Mouse (Mus musculus) liver, embryonic 13.5 days (tissue): ENCODE data around the gene Nfe2l2. TPM values are rescaled to one million over a fixed set of nuclear protein-coding genes. Genes with fewer than 3 reads are reported as not detected.

Source experiments
- ATAC-seq: fragments of 200-750 bp; cut with Nextera tagmentation; 2 replicates; pipeline ENCODE4 v1.8.0; 2017; ENCODE audit warnings: low read depth, mild to moderate bottlenecking, moderate number of reproducible peaks, moderate library complexity
- DNase-seq: peaks from one replicate; pipeline ENCODE4 v3.0.0; 2022
- H3K27ac ChIP-seq: fragments of 300-500 bp; sonication (generic); 2 replicates; pipeline ENCODE4 v1.5.1; 2015; ENCODE audit warnings: moderate library complexity, mild to moderate bottlenecking, inconsistent platforms
- H3K27me3 ChIP-seq: fragments of 300-500 bp; sonication (generic); 2 replicates; pipeline ENCODE4 v1.6.1; 2015; ENCODE audit warnings: mild to moderate bottlenecking, inconsistent platforms
- H3K36me3 ChIP-seq: fragments of 300-500 bp; sonication (generic); 2 replicates; pipeline ENCODE4 v1.6.1; 2015; ENCODE audit warnings: mild to moderate bottlenecking, inconsistent platforms
- H3K4me1 ChIP-seq: fragments of 300-500 bp; sonication (generic); replicated peaks from 2 replicates; pipeline ENCODE4 v1.6.1; 2015; ENCODE audit warnings: inconsistent platforms
- H3K4me2 ChIP-seq: fragments of 300-500 bp; sonication (generic); 2 replicates; pipeline ENCODE4 v1.6.1; 2015; ENCODE audit warnings: inconsistent platforms, mild to moderate bottlenecking, moderate library complexity
- H3K4me3 ChIP-seq: fragments of 300-500 bp; sonication (generic); replicated peaks from 2 replicates; pipeline ENCODE4 v1.5.1; 2015; ENCODE audit warnings: mild to moderate bottlenecking, inconsistent platforms
- H3K9ac ChIP-seq: fragments of 300-500 bp; sonication (generic); 2 replicates; pipeline ENCODE4 v1.6.1; 2015; ENCODE audit warnings: mild to moderate bottlenecking, inconsistent platforms
- H3K9me3 ChIP-seq: fragments of 300-500 bp; sonication (generic); replicated peaks from 2 replicates; pipeline ENCODE4 v1.6.1; 2016; ENCODE audit warnings: inconsistent platforms
- WGBS: fragments of 180-500 bp; shearing (Covaris S2); methylation state at CpG from one replicate; pipeline ENCODE4 v1.1.7; 2015; ENCODE audit not compliant: insufficient replicate concordance; 5-methylcytosine and 5-hydroxymethylcytosine counted together
- polyA plus RNA-seq: library from polyadenylated mRNA; unstranded; fragments of >200 nt; fragmentation: Nextera tagmentation; extraction: Ambion mirVana; gene quantifications from 2 replicates; pipeline ENCODE4 v1.2.1, GENCODE M21; 2015

Nfe2l2 gene
- polyA plus RNA-seq, 1 experiment from 2014 or later: 44.6 TPM

GRCm38 (mm10) chr2:75707420-75707819, 3.0 kb upstream of the Nfe2l2 start:
- Histone ChIP-seq H3K4me3 (no peak overlapping the region), H3K27ac (no peak overlapping the region), H3K36me3 (0 out of 2 replicates have a peak, but pooled peaks cover 5% of the 10 kb centered on the region), H3K9ac (peak overlapping the region; percentile 1; the same call in 1 of the 2 replicates), H3K4me2 (0 out of 2 replicates have a peak overlapping the region, but pooled peaks have one; percentile 0), H3K27me3 (no peaks in the 10 kb centered on the region), H3K9me3 (peaks cover 5% of the 10 kb centered on the region; the same call in 1 of the 2 replicates), H3K4me1 (peaks cover 40% of the 10 kb centered on the region)
- peak; percentile 43 for DNase-seq
- ATAC-seq: no peak
- WGBS: 6% methylated on average over 1 of the region's 1 CpGs

- Histone ChIP-seq H3K27ac (peak overlapping the region; percentile 100), H3K36me3 (peaks cover 6% of the 10 kb centered on the region), H3K9ac (peak overlapping the region; percentile 99), H3K4me1 (peaks cover 50% of the 10 kb centered on the region), H3K9me3 (peaks cover 5% of the 10 kb centered on the region; the same call in 1 of the 2 replicates), H3K27me3 (no peaks in the 10 kb centered on the region), H3K4me2 (peak overlapping the region; percentile 85), H3K4me3 (peak overlapping the region; percentile 93; the same call in 1 of the 2 replicates)
- ATAC-seq (no peak), DNase-seq (no peak)
- WGBS: 56% methylated on average over 5 of the region's 5 CpGs
Measured at GRCm38 (mm10) chr2:75706435-75706834, 2.0 kb upstream of the Nfe2l2 start.

GRCm38 (mm10) chr2:75705162-75705752, 816 bp upstream of the Nfe2l2 start:
- Histone ChIP-seq H3K27ac (peak overlapping the region; percentile 100), H3K9me3 (peaks cover 5% of the 10 kb centered on the region; the same call in 1 of the 2 replicates), H3K9ac (peak overlapping the region; percentile 99), H3K4me3 (peak overlapping the region; percentile 93), H3K4me2 (peak overlapping the region; percentile 85), H3K27me3 (no peaks in the 10 kb centered on the region), H3K4me1 (peaks cover 61% of the 10 kb centered on the region), H3K36me3 (peaks cover 13% of the 10 kb centered on the region)
- no peak for ATAC-seq
- no peak for DNase-seq
- 7% methylated on average over 19 of the region's 19 CpGs for WGBS

GRCm38 (mm10) chr2:75703375-75704181, 863 bp downstream of the Nfe2l2 start:
- H3K27me3 ChIP-seq: no peaks in the 10 kb centered on the region
- DNase-seq (peak; percentile 85), ATAC-seq (peak; percentile 45)
- peak overlapping the region; percentile 93 for H3K4me3 ChIP-seq
- H3K4me2 ChIP-seq: peak overlapping the region; percentile 85
- H3K9ac ChIP-seq: peak overlapping the region; percentile 99
- peaks cover 22% of the 10 kb centered on the region for H3K36me3 ChIP-seq
- H3K4me1 ChIP-seq: peaks cover 76% of the 10 kb centered on the region
- no peaks in the 10 kb centered on the region for H3K9me3 ChIP-seq
- H3K27ac ChIP-seq: peak overlapping the region; percentile 100
- under 1% methylated on average over 62 of the region's 62 CpGs for WGBS

GRCm38 (mm10) chr2:75702588-75702976, 1.9 kb downstream of the Nfe2l2 start:
- no peaks in the 10 kb centered on the region for H3K9me3 ChIP-seq
- H3K9ac ChIP-seq: peak overlapping the region; percentile 99
- H3K4me2 ChIP-seq: peak overlapping the region; percentile 85
- H3K27ac ChIP-seq: peak overlapping the region; percentile 100
- peaks cover 76% of the 10 kb centered on the region for H3K4me1 ChIP-seq
- H3K4me3 ChIP-seq: peak overlapping the region; percentile 93
- DNase-seq (no peak), ATAC-seq (no peak)
- WGBS: 15% methylated on average over 5 of the region's 5 CpGs
- H3K27me3 ChIP-seq: no peaks in the 10 kb centered on the region
- peaks cover 30% of the 10 kb centered on the region for H3K36me3 ChIP-seq

- Histone ChIP-seq H3K27me3 (no peaks in the 10 kb centered on the region), H3K9me3 (no peaks in the 10 kb centered on the region), H3K4me1 (peaks cover 76% of the 10 kb centered on the region), H3K4me3 (peak overlapping the region; percentile 93), H3K9ac (peak overlapping the region; percentile 99), H3K27ac (peak overlapping the region; percentile 100), H3K4me2 (peak overlapping the region; percentile 85), H3K36me3 (peaks cover 34% of the 10 kb centered on the region)
- DNase-seq: no peak
- WGBS: 28% methylated on average over 9 of the region's 9 CpGs
- ATAC-seq: no peak
Measured at GRCm38 (mm10) chr2:75701822-75702587, 2.4 kb downstream of the Nfe2l2 start.

GRCm38 (mm10) chr2:75701207-75701606, 3.2 kb downstream of the Nfe2l2 start:
- DNase-seq (no peak), ATAC-seq (no peak)
- Histone ChIP-seq H3K36me3 (peaks cover 39% of the 10 kb centered on the region), H3K9ac (peak overlapping the region; percentile 99), H3K4me1 (peaks cover 76% of the 10 kb centered on the region), H3K4me3 (peak overlapping the region; percentile 93), H3K9me3 (no peaks in the 10 kb centered on the region), H3K27ac (peak overlapping the region; percentile 100), H3K27me3 (no peaks in the 10 kb centered on the region), H3K4me2 (peak overlapping the region; percentile 85)
- 46% methylated on average over 3 of the region's 3 CpGs for WGBS

GRCm38 (mm10) chr2:75700543-75700942, 3.9 kb downstream of the Nfe2l2 start:
- ATAC-seq (no peak), DNase-seq (no peak)
- H3K9me3 ChIP-seq: no peaks in the 10 kb centered on the region
- peaks cover 42% of the 10 kb centered on the region for H3K36me3 ChIP-seq
- peak overlapping the region; percentile 93; the same call in 1 of the 2 replicates for H3K4me3 ChIP-seq
- peaks cover 77% of the 10 kb centered on the region for H3K4me1 ChIP-seq
- 72% methylated on average over 3 of the region's 3 CpGs for WGBS
- H3K9ac ChIP-seq: peak overlapping the region; percentile 99; the same call in 1 of the 2 replicates
- H3K27ac ChIP-seq: peak overlapping the region; percentile 100
- no peaks in the 10 kb centered on the region for H3K27me3 ChIP-seq
- H3K4me2 ChIP-seq: peak overlapping the region; percentile 85

- Histone ChIP-seq H3K36me3 (peaks cover 45% of the 10 kb centered on the region), H3K4me2 (no peak overlapping the region), H3K27ac (peak overlapping the region; percentile 14), H3K9ac (no peak overlapping the region), H3K9me3 (no peaks in the 10 kb centered on the region), H3K4me1 (peaks cover 77% of the 10 kb centered on the region), H3K27me3 (no peaks in the 10 kb centered on the region), H3K4me3 (no peak overlapping the region)
- 86% methylated on average over 3 of the region's 3 CpGs for WGBS
- no peak for DNase-seq
- no peak for ATAC-seq
Measured at GRCm38 (mm10) chr2:75698874-75699273, 5.6 kb downstream of the Nfe2l2 start.

GRCm38 (mm10) chr2:75698007-75698406, 6.4 kb downstream of the Nfe2l2 start:
- Histone ChIP-seq H3K9ac (no peak overlapping the region; the same call in 1 of the 2 replicates), H3K4me3 (no peak overlapping the region), H3K36me3 (peaks cover 49% of the 10 kb centered on the region), H3K27ac (peak overlapping the region; percentile 36), H3K4me2 (peak overlapping the region; percentile 11; the same call in 1 of the 2 replicates), H3K4me1 (peaks cover 85% of the 10 kb centered on the region), H3K9me3 (no peaks in the 10 kb centered on the region), H3K27me3 (no peaks in the 10 kb centered on the region)
- no peak for DNase-seq
- no peak for ATAC-seq
- 24% methylated on average over 4 of the region's 4 CpGs for WGBS

- H3K27ac ChIP-seq: peak overlapping the region; percentile 30
- H3K9ac ChIP-seq: peak overlapping the region; percentile 34; the same call in 1 of the 2 replicates
- no peaks in the 10 kb centered on the region for H3K9me3 ChIP-seq
- peak overlapping the region; percentile 8; the same call in 1 of the 2 replicates for H3K4me2 ChIP-seq
- H3K27me3 ChIP-seq: no peaks in the 10 kb centered on the region
- 64% methylated on average over 3 of the region's 3 CpGs for WGBS
- ATAC-seq (no peak), DNase-seq (no peak)
- no peak overlapping the region for H3K4me3 ChIP-seq
- H3K4me1 ChIP-seq: peaks cover 89% of the 10 kb centered on the region
- peaks cover 57% of the 10 kb centered on the region for H3K36me3 ChIP-seq
Measured at GRCm38 (mm10) chr2:75697222-75697621, 7.2 kb downstream of the Nfe2l2 start.
